Mouse (Mus musculus) gastrocnemius, postnatal 36 days (tissue): ENCODE measurements around the gene Zfp42. TPM values are rescaled to one million over a fixed set of nuclear protein-coding genes. Genes with fewer than 3 reads are reported as not detected.
"Not testable (repeated sequence)": the region's sequence is repeated elsewhere in the genome, so short reads cannot be mapped to it uniquely, and the experiment has no call there.

ENCODE experiments used
- DNase-seq, 2 experiments: peaks; one replicate each; pipeline ENCODE4 v3.0.0; 2022
- intact Hi-C: fragments of 180-260 bp; cut with DNase I; formaldehyde crosslinking; loops from one replicate; pipeline ENCODE4 v1.15.1; 2025
- long read RNA-seq, 2 experiments: library from polyadenylated mRNA; stranded (forward); transcript quantifications; one replicate each; pipeline ENCODE4 v2.0.0; 2021
- total RNA-seq, 2 experiments: library from RNA; stranded (reverse); gene quantifications; 2 replicates each; pipeline ENCODE4 v1.2.3; 2021

Gene Zfp42
- not detected for total RNA-seq
- long read RNA-seq, experiment 1 = 0 reads
- long read RNA-seq, experiment 2 = 0 reads

DNA sequence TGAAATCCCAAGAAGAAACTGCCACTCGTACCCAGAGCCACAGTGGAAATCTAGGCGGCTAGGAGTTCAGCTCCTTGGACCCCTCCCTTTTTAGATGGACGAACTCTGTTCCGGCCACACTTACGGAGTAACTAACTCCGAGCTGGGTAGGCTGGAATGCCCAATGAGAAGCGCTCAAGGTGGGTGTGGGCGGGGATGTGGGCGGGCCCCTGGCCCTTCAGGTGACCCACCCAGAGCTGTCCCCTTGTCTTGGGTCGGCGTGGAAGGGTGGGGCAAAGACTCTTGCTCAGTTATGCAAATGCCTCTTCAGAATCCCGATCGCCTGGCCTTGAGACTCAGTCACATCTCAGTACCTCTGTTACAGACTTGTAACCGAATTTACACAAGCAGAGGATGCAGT lies at the start of gene Zfp42:
Zfp42 (minus strand) TSS at position 85 of the 400 bp plus-strand sequence.
- no peak for DNase-seq
- intact Hi-C loops = no loop called here

GRCm38 (mm10) chr8:43356069-43356770 lies 49.4 kb upstream of the Zfp42 start:
- DNase-seq = no peak
- intact Hi-C loops = no loop called here

DNA sequence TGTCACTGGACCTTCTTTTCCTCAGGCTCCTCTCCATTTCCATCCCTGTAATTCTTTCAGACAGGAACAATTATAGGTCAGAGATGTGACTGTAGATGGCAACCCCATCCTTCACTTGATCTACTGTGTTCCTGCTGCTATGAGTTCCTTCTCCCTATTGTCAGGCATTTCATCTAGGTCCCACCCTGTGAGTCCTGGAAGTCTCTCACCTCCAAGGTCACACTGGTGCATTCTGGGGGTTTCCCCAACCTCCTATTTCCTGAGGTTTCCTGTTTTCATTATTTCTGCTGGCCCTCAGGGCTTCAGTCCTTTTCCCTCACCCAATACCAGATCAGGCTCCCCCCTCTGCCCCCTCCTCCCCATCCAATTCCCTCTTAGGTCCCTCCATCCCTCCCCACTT lies 45.5 kb upstream of the Zfp42 start:
- DNase-seq, intact Hi-C loops: not testable (repeated sequence)

DNA sequence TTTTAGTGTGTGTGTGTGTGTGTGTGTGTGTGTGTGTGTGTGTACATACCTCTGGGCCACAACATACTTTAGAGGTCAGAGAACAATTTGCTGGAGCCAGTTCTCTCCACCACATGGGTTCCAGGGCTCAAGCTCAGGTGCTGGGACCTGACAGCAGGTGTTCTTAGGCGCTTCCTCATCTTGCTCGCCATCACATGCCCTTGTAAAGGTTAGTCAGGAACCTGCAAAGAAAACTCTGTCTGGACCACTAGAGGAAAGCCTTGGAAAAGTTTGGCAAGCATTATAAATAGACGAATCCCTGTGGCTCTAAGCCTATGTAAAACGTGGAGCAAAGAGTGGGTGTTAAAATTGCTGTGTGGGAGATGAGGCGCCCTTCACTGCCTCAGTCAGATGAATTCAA lies 31.8 kb upstream of the Zfp42 start:
- DNase-seq = no peak
- intact Hi-C loops = no loop called here

GRCm38 (mm10) chr8:43333465-43333864 lies 26.7 kb upstream of the Zfp42 start:
- no peak for DNase-seq
- intact Hi-C loops = no loop called here

GRCm38 (mm10) chr8:43331657-43332056 lies 24.9 kb upstream of the Zfp42 start:
- intact Hi-C loops = no loop called here
- no peak for DNase-seq

DNA sequence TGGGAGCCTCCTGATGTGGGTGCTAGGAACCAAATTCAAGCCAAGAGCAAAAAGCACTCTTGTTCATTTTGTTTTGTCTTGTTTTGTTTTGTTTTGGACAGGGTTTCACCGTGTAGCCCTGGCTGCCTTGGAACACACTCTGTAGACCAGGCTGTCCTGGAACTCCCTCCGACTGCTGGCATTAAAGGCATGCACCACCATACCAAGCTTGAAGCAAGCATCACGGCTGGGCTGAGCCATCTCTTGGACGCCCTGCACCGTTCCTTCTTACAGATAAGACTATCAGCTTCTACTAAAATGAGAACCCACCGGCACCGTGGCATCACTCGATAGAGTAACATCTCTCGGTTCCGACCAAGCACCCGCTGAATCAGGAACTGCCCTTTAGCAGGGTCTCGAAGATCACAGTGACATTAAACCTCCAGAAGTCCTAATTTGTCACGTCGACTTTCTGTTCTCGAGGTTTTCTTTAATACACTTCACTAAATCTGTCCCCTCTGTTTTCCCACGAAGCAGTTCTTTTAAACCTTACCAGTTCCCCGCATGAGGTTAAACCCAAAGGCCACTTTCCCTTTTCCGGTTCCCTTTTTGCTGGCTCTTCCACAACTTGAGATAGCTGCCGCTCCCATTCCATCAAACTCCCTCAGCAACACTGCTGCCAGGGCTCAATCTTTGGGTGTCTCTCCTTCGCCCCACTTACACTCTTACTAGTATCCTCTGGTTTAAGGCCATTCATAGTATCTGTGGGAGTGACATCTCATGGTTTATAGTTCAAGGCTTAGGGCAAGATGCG lies 23.3 kb upstream of the Zfp42 start:
- intact Hi-C loops = no loop called here
- no peak for DNase-seq

- intact Hi-C loops = no loop called here
- no peak for DNase-seq
Measured at GRCm38 (mm10) chr8:43328666-43329065, 21.9 kb upstream of the Zfp42 start.

GRCm38 (mm10) chr8:43320771-43321170 lies 14.0 kb upstream of the Zfp42 start:
- DNase-seq = no peak
- intact Hi-C loops = no loop called here

DNA sequence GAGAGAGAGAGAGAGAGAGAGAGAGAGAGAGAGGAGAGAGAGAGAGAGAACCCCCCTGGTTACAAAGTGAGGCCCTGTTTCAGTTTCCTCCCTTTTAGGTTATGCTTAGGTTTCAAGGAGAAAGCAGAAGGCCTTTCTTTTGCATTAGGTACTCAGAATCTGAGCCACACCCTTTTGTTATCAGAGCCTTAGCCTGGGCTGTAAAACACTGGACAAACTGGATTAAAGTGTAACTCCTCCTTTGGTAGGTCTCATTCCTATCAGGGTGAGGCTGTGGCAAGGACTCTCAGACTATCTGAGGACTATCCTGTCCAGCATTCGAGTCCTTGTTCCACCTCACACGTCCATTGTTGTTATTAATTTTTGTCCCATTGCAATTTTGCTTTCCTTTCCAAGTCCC lies 1.4 kb upstream of the Zfp42 start:
- intact Hi-C loops = no loop called here
- no peak for DNase-seq

GRCm38 (mm10) chr8:43305676-43306075 lies 1.1 kb downstream of the Zfp42 start:
- intact Hi-C loops = no loop called here
- no peak for DNase-seq

DNA sequence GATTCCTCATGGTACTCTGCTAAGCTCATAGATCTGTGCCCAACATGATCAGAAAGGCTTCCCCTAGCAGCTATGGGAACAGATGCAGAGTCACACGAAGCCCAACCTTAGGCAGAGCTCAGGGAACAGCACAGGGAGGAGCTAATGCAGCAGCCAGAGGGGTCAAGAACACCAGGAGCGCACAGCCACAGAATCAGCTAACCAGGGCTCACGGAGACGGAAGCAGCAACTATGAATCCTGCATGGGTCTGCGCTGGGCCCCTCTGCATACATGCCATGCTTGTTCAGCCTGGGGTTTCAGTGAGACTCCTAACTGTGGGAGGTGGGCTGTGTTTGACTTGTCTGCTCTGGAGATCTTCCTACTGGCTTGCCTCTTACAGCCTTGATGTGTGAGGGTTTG lies 7.0 kb downstream of the Zfp42 start:
- intact Hi-C loops = no loop called here
- no peak for DNase-seq

DNA sequence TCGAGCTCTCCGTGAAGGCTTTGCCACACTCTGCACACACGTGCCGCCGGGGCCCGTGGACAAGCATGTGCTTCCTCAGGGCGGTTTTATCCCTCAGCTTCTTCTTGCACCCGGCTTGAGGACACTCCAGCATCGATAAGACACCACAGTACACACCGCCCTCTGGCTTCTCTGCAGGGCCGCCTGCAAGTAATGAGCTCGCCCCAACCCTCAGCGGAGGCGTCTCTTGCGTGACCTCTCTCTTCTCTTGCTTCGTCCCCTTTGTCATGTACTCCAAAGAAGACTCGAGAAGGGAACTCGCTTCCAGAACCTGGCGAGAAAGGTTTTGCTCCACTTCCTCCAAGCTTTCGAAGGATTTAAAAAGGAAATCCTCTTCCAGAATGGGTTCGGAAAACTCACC lies 11.0 kb downstream of the Zfp42 start:
- DNase-seq = no peak
- intact Hi-C loops = no loop called here

DNA sequence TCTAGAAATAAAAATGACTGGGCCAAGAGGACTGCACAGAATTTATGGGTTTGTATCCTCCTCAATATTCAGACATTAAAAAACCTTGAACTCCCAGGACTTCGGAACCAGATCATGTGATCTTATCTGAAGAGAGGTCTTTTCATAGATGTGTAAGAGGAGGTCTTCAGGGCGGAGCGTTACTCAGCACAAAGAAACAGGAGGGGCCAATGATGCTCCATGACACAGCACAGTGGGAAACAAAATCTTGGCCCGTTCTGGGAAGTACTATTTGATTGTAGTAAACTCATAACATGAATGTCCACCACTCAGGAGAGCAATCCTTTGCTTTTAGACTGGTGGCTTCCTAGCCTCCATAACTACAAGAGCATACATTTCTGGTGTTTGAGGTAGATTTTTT lies 12.6 kb downstream of the Zfp42 start:
- DNase-seq = no peak
- intact Hi-C loops = no loop called here

GRCm38 (mm10) chr8:43290424-43291111 lies 16.2 kb downstream of the Zfp42 start:
- intact Hi-C loops = no loop called here
- no peak for DNase-seq

DNA sequence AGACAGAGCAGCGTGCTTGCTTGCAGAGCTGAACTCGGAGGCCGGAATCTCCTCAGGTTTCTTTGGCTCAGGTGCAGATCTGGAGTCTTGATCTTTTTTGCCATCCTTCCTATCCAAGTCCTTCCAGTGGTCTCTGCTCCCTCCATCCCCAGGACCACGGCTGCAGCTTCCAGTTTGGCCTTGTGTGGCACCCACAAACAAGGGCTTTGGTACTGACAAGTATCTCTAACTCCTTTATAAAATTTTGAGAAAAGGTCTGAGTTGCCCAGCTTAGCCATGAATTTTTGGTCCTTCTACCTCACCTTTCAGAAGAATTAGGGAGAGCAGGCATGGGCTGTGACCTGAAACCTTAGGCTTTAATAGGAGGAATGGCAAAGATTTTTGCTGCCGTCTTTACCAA lies 17.0 kb downstream of the Zfp42 start:
- intact Hi-C loops = no loop called here
- no peak for DNase-seq

- DNase-seq = no peak
- intact Hi-C loops = no loop called here
Measured at GRCm38 (mm10) chr8:43288840-43289239, 17.9 kb downstream of the Zfp42 start.

DNA sequence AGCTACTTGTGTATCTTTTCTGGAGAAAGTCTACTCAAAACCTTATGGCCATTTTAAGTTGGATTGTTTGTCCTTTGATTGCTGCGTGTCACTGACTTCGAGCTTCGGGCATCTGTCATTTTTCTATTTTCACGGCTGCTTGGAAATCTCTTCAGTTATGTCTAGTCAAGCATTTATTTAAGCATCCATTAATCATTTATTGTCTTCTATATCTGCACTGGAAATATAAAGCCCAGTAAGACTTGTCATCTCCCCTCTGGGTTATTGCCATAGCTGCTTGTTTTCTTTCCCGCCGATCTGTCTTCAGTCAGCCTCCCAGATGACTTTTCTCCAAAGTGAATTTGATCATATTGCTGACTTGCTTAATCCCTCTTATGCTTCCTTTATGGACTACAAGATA lies 19.3 kb downstream of the Zfp42 start:
- intact Hi-C loops = no loop called here
- no peak for DNase-seq

DNA sequence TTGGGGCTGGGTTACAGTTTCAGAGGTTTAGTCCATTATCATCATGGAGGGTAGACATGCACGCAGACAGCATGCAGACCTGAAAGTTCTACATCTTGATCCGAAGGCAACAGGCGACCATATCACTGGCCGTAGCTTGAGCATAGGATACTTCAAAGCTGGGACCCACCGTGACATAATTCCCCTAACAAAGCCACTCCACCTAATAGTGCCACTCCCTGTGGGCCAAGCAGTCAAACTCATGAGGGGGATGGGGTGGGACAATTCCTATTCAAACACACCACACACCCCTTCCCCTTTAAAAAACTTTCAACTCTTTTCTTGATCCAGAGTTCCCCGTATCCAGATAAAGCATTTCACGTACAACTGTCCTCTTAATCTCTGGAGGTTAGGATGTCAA lies 23.5 kb downstream of the Zfp42 start:
- no peak for DNase-seq
- intact Hi-C loops = no loop called here

- intact Hi-C loops = no loop called here
- DNase-seq = no peak
Measured at GRCm38 (mm10) chr8:43278397-43278796, 28.4 kb downstream of the Zfp42 start.

DNA sequence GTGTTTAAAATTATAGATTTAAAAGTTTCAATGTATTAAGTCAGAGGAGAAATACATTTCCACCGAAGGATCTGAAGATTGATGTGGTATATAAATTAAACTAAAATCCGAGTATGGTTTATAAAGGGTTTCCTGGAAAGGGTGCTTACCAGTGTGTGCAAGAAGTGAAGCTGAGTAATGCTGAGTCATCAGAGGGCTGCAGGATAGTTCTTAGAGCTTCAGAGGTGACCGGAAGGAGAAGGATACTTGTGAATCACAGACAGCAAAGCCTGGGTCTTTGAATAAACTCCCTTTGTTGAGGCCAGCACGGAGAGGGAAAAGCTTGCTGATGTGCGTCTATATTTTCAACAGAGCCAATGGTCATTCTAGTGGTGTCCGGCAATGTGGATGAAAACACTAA lies 45.8 kb downstream of the Zfp42 start:
- intact Hi-C loops = no loop called here
- DNase-seq = no peak

- no peak for DNase-seq
- intact Hi-C loops = no loop called here
Measured at GRCm38 (mm10) chr8:43257886-43258285, 48.9 kb downstream of the Zfp42 start.
